Mouse (Mus musculus): ENCODE results near the gene Srrm1.

DNA sequence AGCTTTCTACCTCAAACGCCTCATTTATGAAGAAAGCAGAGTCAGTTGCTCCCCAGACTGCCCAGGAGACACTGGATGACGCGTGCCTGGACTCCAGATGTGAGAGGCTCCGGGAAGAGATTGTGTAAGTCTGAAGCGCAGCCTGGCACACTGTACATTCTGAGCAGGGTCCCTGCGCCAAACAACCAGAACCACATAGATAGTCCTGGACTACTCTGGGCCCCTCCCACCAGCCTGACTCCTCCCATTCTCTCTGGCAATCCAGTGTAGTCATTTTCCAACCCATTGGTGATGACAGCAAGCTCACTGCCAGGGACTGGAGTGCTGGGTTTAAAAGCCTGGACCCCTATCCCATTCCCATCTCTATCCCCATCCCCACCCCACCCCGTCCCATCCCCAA, 56.0 kb downstream of the Srrm1 start:
- TF ChIP-seq CTCF (IDR thresholded peaks at IDR 0.05; ENCODE audit: borderline replicate concordance, insufficient read depth, low read length) (no peak), POLR2A (IDR thresholded peaks at IDR 0.05; ENCODE audit: low read depth, low read length) (no peak)
